In genomic region chr14:79177754-79178153, GRCm38 (mm10) we compare ENCODE assay signal across 21 mouse cellular contexts.
DNase-seq lines count a peak whose midpoint lies in the region; ATAC-seq and TF ChIP-seq lines count a peak whose summit lies in the region.
"Had no signal": no experiment of that assay in that cellular context is flagged by ENCODE, and none has a peak within 500 bp of the region (broad histone marks: within the 10 kb centered on the region; RNA-seq: fewer than 3 reads in every experiment).

No protein-coding gene starts in this region.

- H3K36me3 ChIP-seq in forebrain, postnatal 0 days (ENCODE audit: insufficient read depth), result peaks cover 11% of the 10 kb centered on the region; the same call in 1 of the 2 replicates
- peaks cover 8% of the 10 kb centered on the region; the same call in 1 of the 2 replicates for H3K36me3 ChIP-seq in forebrain, embryonic 12.5 days (replicated peaks)
- no peaks in the 10 kb centered on the region for H3K36me3 ChIP-seq in intestine, embryonic 15.5 days

- TF ChIP-seq CTCF in forebrain, postnatal 0 days (IDR thresholded peaks at IDR 0.05; ENCODE audit: low read depth), result no peak

- H3K9ac ChIP-seq in forebrain, postnatal 0 days, result no peak overlapping the region
- no peak overlapping the region for H3K9ac ChIP-seq in forebrain, embryonic 12.5 days
- no peak overlapping the region for H3K9ac ChIP-seq in intestine, embryonic 15.5 days
- H3K9ac ChIP-seq: forebrain, embryonic 13.5 days had no signal

- WGBS in forebrain, postnatal 0 days, result 69% methylated on average over 7 of the region's 7 CpGs
- WGBS in forebrain, embryonic 12.5 days, result 96% methylated on average over 7 of the region's 7 CpGs
- 87% methylated on average over 7 of the region's 7 CpGs for WGBS in intestine, embryonic 15.5 days

- H3K4me3 ChIP-seq in forebrain, postnatal 0 days (ENCODE audit: low read depth, low read length), result no peak overlapping the region
- H3K4me3 ChIP-seq in forebrain, embryonic 12.5 days (replicated peaks), result no peak overlapping the region
- no peak overlapping the region for H3K4me3 ChIP-seq in brown adipose tissue, adult 24 weeks (ENCODE audit: insufficient read depth, low read depth, low read length)
- H3K4me3 ChIP-seq in intestine, embryonic 15.5 days (replicated peaks), result no peak overlapping the region
- H3K4me3 ChIP-seq: forebrain, embryonic 13.5 days had no signal

- intact Hi-C loops in left cerebral cortex, postnatal 4 days (cut with DNase I), result no loop called here

- no peak overlapping the region for H3K27ac ChIP-seq in forebrain, postnatal 0 days (ENCODE audit: low read depth, low read length)
- H3K27ac ChIP-seq in forebrain, embryonic 12.5 days, result no peak overlapping the region
- 0 out of 2 replicates have a peak overlapping the region, but pooled peaks have one; percentile 8 for H3K27ac ChIP-seq in brown adipose tissue, adult 24 weeks (replicated peaks; ENCODE audit: low read depth, low read length)
- H3K27ac ChIP-seq in intestine, embryonic 15.5 days, result no peak overlapping the region
- H3K27ac ChIP-seq: forebrain, embryonic 13.5 days had no signal

- H3K4me2 ChIP-seq in forebrain, postnatal 0 days (ENCODE audit: low read depth), result no peak overlapping the region
- H3K4me2 ChIP-seq in forebrain, embryonic 12.5 days, result no peak overlapping the region
- no peak overlapping the region for H3K4me2 ChIP-seq in intestine, embryonic 15.5 days (replicated peaks)
- H3K4me2 ChIP-seq: forebrain, embryonic 13.5 days; liver, embryonic 11.5 days had no signal

- peak; percentile 45 for DNase-seq in forebrain, postnatal 0 days
- DNase-seq in left cerebral cortex, adult 18-20 months (ENCODE audit: low spot score in 2 of 2), result peak; percentile 61 to 64
- no peak for DNase-seq in left cerebral cortex, postnatal 4 days
- DNase-seq in right cerebral cortex, postnatal 10 days (ENCODE audit: low spot score in 2 of 2), result peak; percentile 60 to 67
- no peak for DNase-seq in gastrocnemius, postnatal 25 days
- DNase-seq: cerebellum, adult 11 months; cerebellum, postnatal 36 days; gastrocnemius, postnatal 36 days; heart, postnatal 14 days; kidney, adult 2 months; kidney, postnatal 36 days; layer of hippocampus, postnatal 36 days; thymus, postnatal 4 days had no signal

- ATAC-seq in forebrain, postnatal 0 days, result peak; percentile 38
- no peak for ATAC-seq in forebrain, embryonic 12.5 days (ENCODE audit: low FRiP score)
- no peak for ATAC-seq in intestine, embryonic 15.5 days
- ATAC-seq: activated CD4-positive, CD25-positive, alpha-beta regulatory T cell, adult 4 months; forebrain, embryonic 13.5 days; hindbrain, embryonic 16.5 days; lung, postnatal 0 days had no signal

- H3K27me3 ChIP-seq in forebrain, postnatal 0 days (ENCODE audit: insufficient read depth, low read length), result no peaks in the 10 kb centered on the region
- H3K27me3 ChIP-seq in forebrain, embryonic 12.5 days, result no peaks in the 10 kb centered on the region
- H3K27me3 ChIP-seq in intestine, embryonic 15.5 days (replicated peaks), result no peaks in the 10 kb centered on the region
- H3K27me3 ChIP-seq: forebrain, embryonic 13.5 days had no signal

- H3K9me3 ChIP-seq in forebrain, postnatal 0 days (ENCODE audit: low read length), result no peaks in the 10 kb centered on the region
- H3K9me3 ChIP-seq in forebrain, embryonic 12.5 days, result peaks cover 5% of the 10 kb centered on the region
- no peaks in the 10 kb centered on the region for H3K9me3 ChIP-seq in intestine, embryonic 15.5 days

- H3K4me1 ChIP-seq in forebrain, postnatal 0 days (ENCODE audit: insufficient read depth), result no peaks in the 10 kb centered on the region
- H3K4me1 ChIP-seq in forebrain, embryonic 12.5 days, result 0 out of 2 replicates have a peak, but pooled peaks cover 8% of the 10 kb centered on the region
- H3K4me1 ChIP-seq in brown adipose tissue, adult 24 weeks (ENCODE audit: control insufficient read depth, insufficient read depth, insufficient read length, low read length), result peaks cover 17% of the 10 kb centered on the region
- peaks cover 7% of the 10 kb centered on the region; the same call in 1 of the 2 replicates for H3K4me1 ChIP-seq in intestine, embryonic 15.5 days (replicated peaks)

Comparison
In these comparisons a context has a peak if more than half of its experiments do, and no peak if none do; other contexts are left out.
1. DNase-seq: peak in forebrain, postnatal 0 days (single experiment), left cerebral cortex, adult 18-20 months (2 of 2) and right cerebral cortex, postnatal 10 days (2 of 2); none in left cerebral cortex, postnatal 4 days (single experiment) and gastrocnemius, postnatal 25 days (single experiment).